Mouse (Mus musculus) right cerebral cortex, postnatal 36 days (tissue): ENCODE results near the gene Jazf1.

ENCODE experiments used
- DNase-seq, 2 experiments: peaks; one replicate each; pipeline ENCODE4 v3.0.0; 2022; ENCODE audit warnings: low spot score in 2 of 2, mixed read lengths in 1 of 2

Gene Jazf1

GRCm38 (mm10) chr6:53067989-53068874 lies at the start of gene Jazf1:
Gene Jazf1 (minus strand): TSS chr6:53068631.
- DNase-seq = peak; percentile 37 to 40

- DNase-seq = no peak
These were observed 49.4 kb upstream of the Jazf1 start for GRCm38 (mm10) chr6:53117855-53118254.

GRCm38 (mm10) chr6:53086879-53087278 lies 18.4 kb upstream of the Jazf1 start:
- no peak for DNase-seq

GRCm38 (mm10) chr6:53081241-53081640 lies 12.8 kb upstream of the Jazf1 start:
- peak; percentile 20 to 51 for DNase-seq

GRCm38 (mm10) chr6:53078671-53079070 lies 10.2 kb upstream of the Jazf1 start:
- DNase-seq = no peak

GRCm38 (mm10) chr6:53071732-53072131 lies 3.3 kb upstream of the Jazf1 start:
- no peak for DNase-seq

GRCm38 (mm10) chr6:53069976-53070575 lies 1.6 kb upstream of the Jazf1 start:
- DNase-seq = no peak

- DNase-seq = no peak
These were observed 396 bp upstream of the Jazf1 start for GRCm38 (mm10) chr6:53068875-53069178.

- DNase-seq = peak in 1 of 2 experiments; percentile 18
These were observed 914 bp downstream of the Jazf1 start for GRCm38 (mm10) chr6:53067446-53067988.

GRCm38 (mm10) chr6:53066978-53067377 lies 1.5 kb downstream of the Jazf1 start:
- DNase-seq = no peak

GRCm38 (mm10) chr6:53064070-53064469 lies 4.4 kb downstream of the Jazf1 start:
- DNase-seq = no peak

GRCm38 (mm10) chr6:53054909-53055308 lies 13.5 kb downstream of the Jazf1 start:
- no peak for DNase-seq

- DNase-seq = no peak
These were observed 22.9 kb downstream of the Jazf1 start for GRCm38 (mm10) chr6:53045501-53045900.

- DNase-seq = no peak
These were observed 30.3 kb downstream of the Jazf1 start for GRCm38 (mm10) chr6:53038176-53038575.

- no peak for DNase-seq
These were observed 33.9 kb downstream of the Jazf1 start for GRCm38 (mm10) chr6:53034362-53035011.

GRCm38 (mm10) chr6:53032730-53033484 lies 35.5 kb downstream of the Jazf1 start:
- DNase-seq = no peak

- no peak for DNase-seq
These were observed 46.4 kb downstream of the Jazf1 start for GRCm38 (mm10) chr6:53022069-53022468.

GRCm38 (mm10) chr6:53021081-53021480 lies 47.4 kb downstream of the Jazf1 start:
- no peak for DNase-seq

GRCm38 (mm10) chr6:53017357-53018205 lies 50.9 kb downstream of the Jazf1 start:
- no peak for DNase-seq
